Mouse (Mus musculus): ENCODE data around the gene Homer3. TPM values are rescaled to one million over a fixed set of nuclear protein-coding genes. Genes with fewer than 3 reads are reported as not detected.

Gene Homer3
- polyA plus RNA-seq, 1 experiment from 2014 or later, result 54.1 TPM

DNA sequence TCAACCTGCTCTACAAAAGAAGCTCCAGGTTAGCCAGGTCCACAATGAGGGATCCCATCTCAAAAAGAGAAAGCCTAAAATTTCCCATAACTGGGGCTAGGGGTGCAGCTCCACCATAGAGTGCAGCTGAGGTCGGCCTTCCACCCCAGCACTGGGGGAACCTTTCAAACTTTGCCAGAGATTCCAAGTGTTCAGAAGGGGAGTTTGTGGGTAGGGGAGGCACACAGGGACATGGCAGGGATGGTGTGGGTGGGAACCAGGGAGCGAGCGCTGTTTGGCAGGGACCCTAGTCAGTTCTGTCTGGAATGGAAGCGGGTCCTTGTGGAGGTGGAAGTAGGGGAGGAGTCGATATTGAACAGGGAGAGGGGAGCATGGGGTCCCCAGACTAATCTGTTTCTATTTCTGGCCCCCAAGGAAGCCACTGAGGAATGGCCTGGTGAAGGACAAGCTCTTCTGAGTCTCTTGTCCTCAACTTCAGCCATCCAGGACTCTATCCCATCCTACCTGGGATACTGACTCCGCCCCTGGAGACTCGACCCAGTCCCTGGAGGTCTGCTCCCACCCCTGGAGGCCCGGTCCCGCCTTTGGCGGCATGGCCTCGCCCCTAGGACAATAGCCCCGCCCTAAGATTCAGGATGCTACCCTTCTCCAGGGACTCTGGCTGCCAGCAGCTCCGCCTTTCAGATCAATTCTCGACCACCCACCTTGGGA is 46.7 kb downstream of the Homer3 start, which contains the start of gene Gdf1:
Gene Gdf1, plus strand, starts transcription at position 694 of the 711 bp plus-strand sequence.
- 33% methylated on average over 14 of the region's 14 CpGs for WGBS
- Histone ChIP-seq H3K27ac (ENCODE audit: low read length) (no peak within 1 kb of the TSS), H3K4me2 (replicated peaks; ENCODE audit: low read depth, low read length) (no peak within 1 kb of the TSS), H3K4me1 (ENCODE audit: insufficient read depth, low read depth, low read length) (no peaks in the 10 kb centered on the region), H3K36me3 (ENCODE audit: insufficient read depth, low read length) (peaks cover 15% of the 10 kb centered on the region), H3K4me3 (ENCODE audit: low read depth, low read length) (no peak within 1 kb of the TSS), H3K9me3 (ENCODE audit: low read length) (no peaks in the 10 kb centered on the region), H3K27me3 (replicated peaks; ENCODE audit: insufficient read depth, low read length) (no peaks in the 10 kb centered on the region), H3K9ac (replicated peaks; ENCODE audit: low read depth) (no peak within 1 kb of the TSS)
- DNase-seq (ENCODE audit: low spot score) (no peak), ATAC-seq (no peak)
- TF ChIP-seq EP300 (IDR thresholded peaks at IDR 0.05) (no peak), CTCF (IDR thresholded peaks at IDR 0.05) (no peak)

DNA sequence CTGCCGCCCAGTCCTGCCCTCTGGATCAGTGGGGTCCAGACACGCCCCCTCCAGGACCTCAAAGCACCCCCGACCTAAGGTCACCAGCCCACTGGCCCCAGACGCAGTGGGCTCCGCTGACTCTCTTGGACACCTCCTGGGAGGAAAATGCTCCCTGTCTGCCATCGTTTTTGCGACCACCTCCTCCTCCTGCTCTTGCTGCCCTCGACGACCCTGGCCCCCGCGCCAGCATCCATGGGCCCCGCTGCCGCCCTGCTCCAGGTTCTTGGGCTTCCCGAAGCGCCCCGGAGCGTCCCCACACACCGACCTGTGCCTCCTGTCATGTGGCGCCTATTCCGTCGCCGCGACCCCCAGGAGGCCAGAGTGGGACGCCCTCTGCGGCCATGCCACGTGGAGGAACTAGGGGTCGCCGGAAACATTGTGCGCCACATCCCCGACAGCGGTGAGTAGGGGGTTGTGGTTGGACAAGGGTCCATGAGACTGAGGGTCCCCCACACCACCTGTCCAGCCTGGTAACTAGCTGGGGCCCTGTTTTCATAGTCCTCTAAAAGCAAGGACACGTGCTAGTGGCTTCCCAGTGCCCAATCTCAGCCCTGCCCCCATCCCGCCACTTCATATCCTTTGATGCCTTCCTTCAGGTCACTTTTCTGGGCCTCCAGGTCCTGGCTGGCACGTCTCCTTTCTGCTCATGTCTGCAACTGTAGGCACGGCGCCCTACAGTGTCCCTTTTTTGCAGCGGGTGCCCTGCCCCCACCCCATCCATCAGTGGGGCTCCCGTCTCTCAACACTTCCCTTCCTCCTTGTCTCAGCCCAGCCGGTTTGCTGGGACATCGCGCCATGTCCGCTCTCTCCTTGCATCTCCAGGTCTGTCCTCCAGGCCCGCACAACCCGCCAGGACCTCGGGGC is 47.5 kb downstream of the Homer3 start:
- Histone ChIP-seq H3K9ac (replicated peaks; ENCODE audit: low read depth) (no peak overlapping the region), H3K36me3 (ENCODE audit: insufficient read depth, low read length) (peaks cover 19% of the 10 kb centered on the region), H3K9me3 (ENCODE audit: low read length) (no peaks in the 10 kb centered on the region), H3K4me3 (ENCODE audit: low read depth, low read length) (no peak overlapping the region), H3K27me3 (replicated peaks; ENCODE audit: insufficient read depth, low read length) (no peaks in the 10 kb centered on the region), H3K4me2 (replicated peaks; ENCODE audit: low read depth, low read length) (no peak overlapping the region), H3K27ac (ENCODE audit: low read length) (no peak overlapping the region), H3K4me1 (ENCODE audit: insufficient read depth, low read depth, low read length) (no peaks in the 10 kb centered on the region)
- 13% methylated on average over 44 of the region's 45 CpGs for WGBS
- DNase-seq (ENCODE audit: low spot score), result no peak
- peak; percentile 25 for ATAC-seq
- TF ChIP-seq CTCF (IDR thresholded peaks at IDR 0.05) (no peak), EP300 (IDR thresholded peaks at IDR 0.05) (no peak)

DNA sequence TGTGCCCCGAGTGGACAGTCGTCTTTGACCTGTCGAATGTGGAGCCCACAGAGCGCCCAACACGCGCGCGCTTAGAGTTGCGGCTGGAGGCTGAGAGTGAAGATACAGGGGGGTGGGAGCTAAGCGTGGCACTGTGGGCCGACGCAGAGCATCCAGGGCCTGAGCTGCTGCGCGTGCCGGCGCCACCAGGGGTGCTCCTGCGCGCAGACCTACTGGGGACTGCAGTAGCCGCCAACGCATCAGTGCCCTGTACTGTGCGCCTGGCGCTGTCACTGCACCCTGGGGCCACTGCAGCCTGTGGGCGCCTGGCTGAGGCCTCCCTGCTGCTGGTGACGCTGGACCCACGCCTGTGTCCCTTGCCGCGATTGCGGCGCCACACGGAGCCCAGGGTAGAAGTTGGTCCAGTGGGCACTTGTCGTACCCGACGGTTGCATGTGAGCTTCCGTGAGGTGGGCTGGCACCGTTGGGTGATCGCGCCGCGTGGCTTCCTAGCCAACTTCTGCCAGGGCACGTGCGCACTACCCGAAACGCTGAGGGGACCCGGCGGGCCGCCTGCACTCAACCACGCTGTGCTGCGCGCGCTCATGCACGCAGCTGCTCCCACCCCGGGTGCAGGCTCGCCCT is 48.2 kb downstream of the Homer3 start:
- H3K27me3 ChIP-seq (replicated peaks; ENCODE audit: insufficient read depth, low read length), result no peaks in the 10 kb centered on the region
- 41% methylated on average over 48 of the region's 53 CpGs for WGBS
- no peak overlapping the region for H3K9ac ChIP-seq (replicated peaks; ENCODE audit: low read depth)
- no peaks in the 10 kb centered on the region for H3K4me1 ChIP-seq (ENCODE audit: insufficient read depth, low read depth, low read length)
- TF ChIP-seq CTCF (IDR thresholded peaks at IDR 0.05) (peak; percentile 69), EP300 (IDR thresholded peaks at IDR 0.05) (no peak)
- H3K4me2 ChIP-seq (replicated peaks; ENCODE audit: low read depth, low read length), result no peak overlapping the region
- DNase-seq (ENCODE audit: low spot score), result peak; percentile 59
- ATAC-seq, result peak; percentile 79
- no peak overlapping the region for H3K4me3 ChIP-seq (ENCODE audit: low read depth, low read length)
- no peaks in the 10 kb centered on the region for H3K9me3 ChIP-seq (ENCODE audit: low read length)
- peaks cover 27% of the 10 kb centered on the region for H3K36me3 ChIP-seq (ENCODE audit: insufficient read depth, low read length)
- no peak overlapping the region for H3K27ac ChIP-seq (ENCODE audit: low read length)

DNA sequence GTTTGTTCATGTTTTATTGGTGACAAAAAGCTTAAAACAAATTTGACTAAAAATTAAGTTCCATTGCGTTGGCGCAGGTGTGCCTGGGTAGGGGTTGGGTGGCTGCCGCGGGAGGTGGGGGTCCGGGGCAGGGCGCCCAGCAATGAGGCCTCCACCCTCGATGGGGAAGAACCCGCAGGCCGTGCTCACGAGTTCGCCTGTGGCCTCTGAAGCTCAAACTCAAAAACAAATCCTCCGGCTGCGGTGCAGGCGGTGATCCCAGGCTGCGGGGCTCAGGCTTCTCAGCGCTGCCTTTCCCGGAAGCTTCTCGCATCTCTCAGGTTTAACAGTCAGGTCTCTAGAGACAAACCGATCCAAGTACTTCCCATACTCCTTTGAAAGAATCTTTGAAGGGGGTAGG is 48.9 kb downstream of the Homer3 start:
- no peak for ATAC-seq
- Histone ChIP-seq H3K4me1 (ENCODE audit: insufficient read depth, low read depth, low read length) (no peaks in the 10 kb centered on the region), H3K27me3 (replicated peaks; ENCODE audit: insufficient read depth, low read length) (no peaks in the 10 kb centered on the region), H3K9ac (replicated peaks; ENCODE audit: low read depth) (no peak overlapping the region), H3K9me3 (ENCODE audit: low read length) (no peaks in the 10 kb centered on the region), H3K36me3 (ENCODE audit: insufficient read depth, low read length) (peaks cover 34% of the 10 kb centered on the region), H3K4me3 (ENCODE audit: low read depth, low read length) (no peak overlapping the region), H3K4me2 (replicated peaks; ENCODE audit: low read depth, low read length) (no peak overlapping the region), H3K27ac (ENCODE audit: low read length) (no peak overlapping the region)
- no peak for DNase-seq (ENCODE audit: low spot score)
- 79% methylated on average over 19 of the region's 19 CpGs for WGBS
- TF ChIP-seq EP300 (IDR thresholded peaks at IDR 0.05), result no peak
- no peak for TF ChIP-seq CTCF (IDR thresholded peaks at IDR 0.05)

DNA sequence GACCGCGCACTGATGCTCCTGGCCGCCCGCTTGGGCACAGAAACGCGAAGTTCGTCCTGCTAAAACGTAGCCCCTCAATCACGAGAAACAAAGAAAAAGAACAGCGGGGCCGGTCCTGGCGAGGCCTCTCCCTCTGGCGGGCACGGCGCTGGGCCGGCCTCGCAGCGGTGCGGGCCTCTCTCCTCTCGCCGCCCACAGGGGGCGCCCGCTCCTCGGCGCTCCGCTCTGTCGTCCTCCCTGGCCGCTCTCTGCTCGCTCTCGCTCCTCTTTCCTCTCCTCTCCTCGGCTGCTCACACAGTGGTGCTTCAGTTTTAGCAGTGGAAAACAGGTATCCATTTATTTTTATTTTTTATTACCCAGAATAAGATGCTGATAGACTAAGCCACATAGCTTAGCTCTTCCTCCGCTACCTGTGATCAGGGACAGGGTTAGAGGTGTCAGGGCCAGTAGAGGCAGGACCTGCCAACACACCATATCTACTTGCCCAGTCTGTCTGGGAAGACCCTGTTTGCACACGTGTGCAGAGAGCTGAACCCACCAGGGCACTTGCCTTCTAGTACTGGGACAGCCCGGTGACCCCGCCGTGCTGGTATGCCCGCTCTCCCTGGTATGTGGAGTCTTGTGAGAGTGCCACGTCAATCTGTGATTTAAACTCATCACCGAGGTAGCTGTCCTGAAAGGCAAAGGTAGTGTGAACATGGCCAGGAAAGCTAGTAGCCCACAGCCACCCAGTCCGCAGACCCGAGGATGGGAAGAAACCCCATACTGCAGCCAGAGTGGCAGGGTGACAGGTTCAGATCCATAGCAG is 49.6 kb downstream of the Homer3 start:
- 27% methylated on average over 41 of the region's 41 CpGs for WGBS
- Histone ChIP-seq H3K27me3 (replicated peaks; ENCODE audit: insufficient read depth, low read length) (no peaks in the 10 kb centered on the region), H3K4me2 (replicated peaks; ENCODE audit: low read depth, low read length) (no peak overlapping the region), H3K36me3 (ENCODE audit: insufficient read depth, low read length) (peaks cover 41% of the 10 kb centered on the region), H3K9ac (replicated peaks; ENCODE audit: low read depth) (no peak overlapping the region), H3K4me3 (ENCODE audit: low read depth, low read length) (no peak overlapping the region), H3K9me3 (ENCODE audit: low read length) (no peaks in the 10 kb centered on the region), H3K27ac (ENCODE audit: low read length) (no peak overlapping the region), H3K4me1 (ENCODE audit: insufficient read depth, low read depth, low read length) (no peaks in the 10 kb centered on the region)
- DNase-seq (ENCODE audit: low spot score) (peak; percentile 82), ATAC-seq (peak; percentile 80)
- TF ChIP-seq CTCF (IDR thresholded peaks at IDR 0.05), result peak; percentile 84
- no peak for TF ChIP-seq EP300 (IDR thresholded peaks at IDR 0.05)

Data from lung, postnatal 0 days (tissue).